Comparison of ENCODE assay signal across 15 mouse cellular contexts in the genomic region with DNA sequence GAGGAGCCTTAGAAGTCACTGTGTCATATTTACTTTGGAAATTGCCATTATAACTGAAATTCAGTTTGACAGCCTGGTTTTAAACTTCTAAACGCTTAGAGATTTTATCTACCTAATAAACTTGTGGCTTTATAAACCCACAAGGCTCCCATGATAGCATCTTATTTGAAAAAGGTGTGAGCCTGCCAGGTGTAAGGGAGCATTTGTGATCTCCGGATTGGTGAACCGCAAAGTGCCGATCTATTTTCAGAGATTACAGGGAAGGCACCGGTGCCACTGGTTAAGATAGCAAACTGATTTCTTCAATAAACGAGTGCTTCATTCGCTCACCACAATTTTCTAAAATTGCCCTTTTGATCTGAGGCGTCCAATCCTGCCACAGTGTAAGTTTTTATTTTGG.
"Had no signal": no experiment of that assay in that cellular context is flagged by ENCODE, and none has a peak within 500 bp of the region (broad histone marks: within the 10 kb centered on the region; RNA-seq: fewer than 3 reads in every experiment).

No protein-coding gene starts in this region.

- H3K27ac ChIP-seq: left cerebral cortex, adult 2 months; limb, embryonic 12.5 days; liver, embryonic 13.5 days; lung, embryonic 15.5 days; macrophage; midbrain, embryonic 15.5 days; neural tube, embryonic 13.5 days; stomach, embryonic 15.5 days had no signal

- H3K4me1 ChIP-seq: limb, embryonic 12.5 days; midbrain, embryonic 15.5 days; neural tube, embryonic 13.5 days; stomach, embryonic 15.5 days had no signal

- H3K27me3 ChIP-seq: limb, embryonic 12.5 days; liver, embryonic 13.5 days; lung, embryonic 15.5 days; megakaryocyte, embryonic 14.5 days; midbrain, embryonic 15.5 days; neural tube, embryonic 13.5 days; stomach, embryonic 15.5 days had no signal

- H3K36me3 ChIP-seq: limb, embryonic 12.5 days; liver, embryonic 13.5 days; lung, embryonic 15.5 days; midbrain, embryonic 15.5 days; neural tube, embryonic 13.5 days; stomach, embryonic 15.5 days had no signal

- ATAC-seq: liver, postnatal 0 days; midbrain, embryonic 15.5 days had no signal

- H3K4me3 ChIP-seq: left cerebral cortex, adult 2 months; limb, embryonic 12.5 days; liver, embryonic 13.5 days; lung, embryonic 15.5 days; megakaryocyte, embryonic 14.5 days; midbrain, embryonic 15.5 days; neural tube, embryonic 13.5 days; stomach, embryonic 15.5 days had no signal

- DNase-seq: kidney, adult 18-20 months; kidney, postnatal 14 days; liver; liver, embryonic 13.5 days; liver, postnatal 0 days; lung, postnatal 14 days; retina, postnatal 1 day had no signal
